Mouse (Mus musculus) myocyte (in vitro differentiated cells): Measurements from ENCODE around the gene Prkn. TPM values are rescaled to one million over a fixed set of nuclear protein-coding genes. Genes with fewer than 3 reads are reported as not detected.

Source experiments
- H3K27me3 ChIP-seq: one replicate; pipeline ENCODE4 v1.6.1; 2011; ENCODE audit not compliant: control insufficient read depth, insufficient read depth, insufficient read length
- H3K36me3 ChIP-seq: one replicate; pipeline ENCODE4 v1.6.1; 2011; ENCODE audit not compliant: control insufficient read depth, insufficient read depth
- H3K4me2 ChIP-seq: one replicate; pipeline ENCODE4 v1.6.1; 2011; ENCODE audit warnings: low read depth, control low read depth
- H3K4me3 ChIP-seq: one replicate; pipeline ENCODE4 v1.5.1; 2011; ENCODE audit warnings: mild to moderate bottlenecking, control low read depth, moderate library complexity
- H3K79me2 ChIP-seq: one replicate; pipeline ENCODE4 v1.6.1; 2011; ENCODE audit not compliant: control insufficient read depth, insufficient read depth
- H3ac ChIP-seq: one replicate; pipeline ENCODE4 v1.6.1; 2011; ENCODE audit not compliant: control insufficient read depth, insufficient read length
- CEBPB ChIP-seq: IDR thresholded peaks from 2 replicates; pipeline ENCODE4 v1.6.1; 2011; ENCODE audit warnings: mild to moderate bottlenecking, moderate library complexity; ENCODE audit not compliant: poor library complexity, insufficient read depth, severe bottlenecking
- E2F4 ChIP-seq: IDR thresholded peaks from one replicate; pipeline ENCODE4 v1.6.1; 2011; ENCODE audit warnings: mild to moderate bottlenecking, control low read depth, moderate library complexity; ENCODE audit not compliant: insufficient read depth
- MAX ChIP-seq: IDR thresholded peaks from one replicate; pipeline ENCODE4 v1.6.1; 2011; ENCODE audit warnings: low read depth, mild to moderate bottlenecking, control low read depth
- MYOD1 ChIP-seq, 3 experiments: IDR thresholded peaks; one replicate each; pipeline ENCODE4 v1.6.1; 2011; ENCODE audit warnings: control low read depth in 2 of 3, low read depth in 2 of 3, mild to moderate bottlenecking in 2 of 3, moderate library complexity in 1 of 3; ENCODE audit not compliant: insufficient read length in 2 of 3, control insufficient read depth in 1 of 3
- MYOG ChIP-seq, 3 experiments: IDR thresholded peaks; one replicate each; pipeline ENCODE4 v1.6.1; 2011; ENCODE audit warnings: control low read depth in 2 of 3, low read depth in 2 of 3, mild to moderate bottlenecking in 2 of 3; ENCODE audit not compliant: insufficient read length in 2 of 3, control insufficient read depth in 1 of 3, insufficient read depth in 1 of 3
- POLR2A ChIP-seq: IDR thresholded peaks from one replicate; pipeline ENCODE4 v1.6.1; 2011; ENCODE audit warnings: low read depth, mild to moderate bottlenecking, control low read depth, moderate library complexity; ENCODE audit not compliant: insufficient read length
- POLR2AphosphoS2 ChIP-seq: IDR thresholded peaks from one replicate; pipeline ENCODE4 v1.6.1; 2011; ENCODE audit warnings: low read depth, control low read depth; ENCODE audit not compliant: insufficient read length
- REST ChIP-seq: IDR thresholded peaks from one replicate; pipeline ENCODE4 v1.6.1; 2011; ENCODE audit warnings: mild to moderate bottlenecking, control low read depth, moderate library complexity; ENCODE audit not compliant: insufficient read depth, insufficient read length
- SRF ChIP-seq: IDR thresholded peaks from one replicate; pipeline ENCODE4 v1.6.1; 2011; ENCODE audit warnings: low read depth; ENCODE audit not compliant: control insufficient read depth, insufficient read length
- TCF12 ChIP-seq: IDR thresholded peaks from one replicate; pipeline ENCODE4 v1.6.1; 2011; ENCODE audit warnings: mild to moderate bottlenecking, control low read depth; ENCODE audit not compliant: poor library complexity, insufficient read depth, severe bottlenecking
- TCF3 ChIP-seq: IDR thresholded peaks from one replicate; pipeline ENCODE4 v1.6.1; 2011; ENCODE audit warnings: low read depth, control low read depth; ENCODE audit not compliant: insufficient read length
- USF1 ChIP-seq: IDR thresholded peaks from one replicate; pipeline ENCODE4 v1.6.1; 2011; ENCODE audit warnings: low read depth, mild to moderate bottlenecking, control low read depth, moderate library complexity
- polyA plus RNA-seq: library from polyadenylated mRNA; unstranded; fragments of >200 nt; fragmentation: generic; extraction: Trizol; gene quantifications from one replicate; pipeline ENCODE4 v1.2.1, GENCODE M21; 2012; ENCODE audit warnings: missing spikeins

Gene Prkn
- polyA plus RNA-seq, 1 experiment: 0.26 TPM

GRCm38 (mm10) chr17:12104690-12105089, 1264.5 kb downstream of the Prkn start:
- no peak overlapping the region for H3ac ChIP-seq
- no peaks in the 10 kb centered on the region for H3K79me2 ChIP-seq
- H3K4me3 ChIP-seq: no peak overlapping the region
- no peaks in the 10 kb centered on the region for H3K27me3 ChIP-seq
- no peak overlapping the region for H3K4me2 ChIP-seq
- H3K36me3 ChIP-seq: no peaks in the 10 kb centered on the region
- no peak for TF ChIP-seq TCF3
- no peak for TF ChIP-seq MYOG (IDR thresholded peaks at IDR 0.05; ENCODE audit: control insufficient read depth in 1 of 3, insufficient read depth in 1 of 3, insufficient read length in 2 of 3, low read depth in 2 of 3)
- no peak for TF ChIP-seq POLR2A
- TF ChIP-seq MYOD1 (IDR thresholded peaks at IDR 0.05; ENCODE audit: control insufficient read depth in 1 of 3, insufficient read length in 2 of 3, low read depth in 2 of 3): no peak
- TF ChIP-seq SRF: no peak
- no peak for TF ChIP-seq TCF12
- no peak for TF ChIP-seq USF1
- TF ChIP-seq REST: no peak
- TF ChIP-seq POLR2AphosphoS2: no peak
- TF ChIP-seq CEBPB: no peak
- no peak for TF ChIP-seq E2F4
- no peak for TF ChIP-seq MAX

- no peaks in the 10 kb centered on the region for H3K79me2 ChIP-seq
- H3K27me3 ChIP-seq: no peaks in the 10 kb centered on the region
- no peak overlapping the region for H3ac ChIP-seq
- H3K4me2 ChIP-seq: no peak overlapping the region
- peak in 1 of 3 experiments; percentile 15 for TF ChIP-seq MYOD1 (IDR thresholded peaks at IDR 0.05; ENCODE audit: control insufficient read depth in 1 of 3, insufficient read length in 2 of 3, low read depth in 2 of 3)
- no peak for TF ChIP-seq TCF12
- peak in 1 of 3 experiments; percentile 14 for TF ChIP-seq MYOG (IDR thresholded peaks at IDR 0.05; ENCODE audit: control insufficient read depth in 1 of 3, insufficient read depth in 1 of 3, insufficient read length in 2 of 3, low read depth in 2 of 3)
- H3K36me3 ChIP-seq: no peaks in the 10 kb centered on the region
- H3K4me3 ChIP-seq: no peak overlapping the region
Measured at GRCm38 (mm10) chr17:12106255-12106654, 1266.1 kb downstream of the Prkn start.

Other genes with a start within 250 kb of the Prkn start
- 0.64 TPM for gene Pacrg, start 73 bp upstream of the Prkn start, polyA plus RNA-seq